Mouse (Mus musculus) layer of hippocampus, postnatal 10 days (tissue): Measurements from ENCODE around the gene Nabp2. TPM values are rescaled to one million over a fixed set of nuclear protein-coding genes. Genes with fewer than 3 reads are reported as not detected.

Source experiments
- DNase-seq, 2 experiments: peaks; one replicate each; pipeline ENCODE4 v3.0.0; 2021; ENCODE audit warnings: low spot score in 2 of 2
- total RNA-seq, 2 experiments: library from RNA; stranded (reverse); gene quantifications; 2 replicates each; pipeline ENCODE4 v1.2.3; 2021

Nabp2 gene
- total RNA-seq, 2 experiments from 2014 or later = 94.1 to 94.2 TPM

DNA sequence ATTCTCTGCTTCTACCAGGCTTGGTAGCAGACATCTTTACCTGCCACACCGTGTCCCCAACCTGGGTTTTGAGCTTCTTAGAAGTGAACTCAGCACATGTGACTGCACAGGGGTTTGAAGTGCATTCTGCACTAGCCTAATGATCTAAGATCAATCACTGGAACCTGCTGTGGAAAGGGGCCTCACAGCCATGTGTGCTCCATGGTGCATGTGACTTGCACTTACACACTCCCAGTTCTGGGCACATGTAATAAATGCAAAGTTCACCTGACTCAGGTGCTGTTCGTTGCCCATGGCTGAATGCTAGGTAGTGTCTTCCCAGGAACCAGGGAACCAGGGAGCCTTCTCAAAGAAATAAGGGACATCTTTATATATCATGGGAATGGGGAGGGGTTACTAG is 22.1 kb upstream of the Nabp2 start:
- no peak for DNase-seq

DNA sequence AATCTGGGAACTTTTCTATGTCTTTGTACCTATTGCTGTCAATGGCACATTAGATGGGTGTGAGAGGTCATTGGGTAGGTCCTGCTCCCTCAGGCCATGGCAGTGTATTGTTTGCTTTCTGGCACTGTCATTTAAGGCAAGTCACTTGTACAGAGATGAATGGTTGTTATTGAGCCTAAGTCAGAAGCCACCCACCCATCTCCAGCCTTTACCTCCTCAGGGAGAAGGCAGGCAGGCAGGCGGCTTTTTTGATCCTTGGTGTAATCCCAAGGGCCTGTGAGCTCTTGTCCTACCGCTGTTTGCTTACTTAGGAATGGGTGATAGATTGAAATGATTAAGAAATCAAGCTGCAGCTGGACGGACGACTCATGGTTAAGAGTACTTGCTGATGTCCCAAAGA is 18.2 kb upstream of the Nabp2 start:
- DNase-seq = no peak

DNA sequence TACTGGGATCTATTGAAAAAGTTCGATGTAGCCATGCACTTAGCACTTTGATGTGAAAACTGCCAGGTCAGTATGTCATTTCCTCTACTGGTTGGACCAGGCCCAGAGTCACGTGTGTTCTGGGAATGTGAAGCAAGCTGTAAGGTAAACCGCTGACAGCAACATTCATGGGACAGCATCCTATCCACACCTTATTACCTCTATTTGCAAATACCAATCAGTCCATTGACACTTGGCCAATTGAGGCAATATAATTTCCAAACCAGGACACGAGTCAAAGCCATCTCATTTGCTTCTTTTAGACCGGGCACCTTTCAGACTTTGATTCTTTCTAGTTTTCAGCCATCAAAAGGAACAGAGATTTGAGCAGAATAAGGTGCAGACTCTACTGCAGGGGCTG is 17.8 kb upstream of the Nabp2 start:
- no peak for DNase-seq

DNA sequence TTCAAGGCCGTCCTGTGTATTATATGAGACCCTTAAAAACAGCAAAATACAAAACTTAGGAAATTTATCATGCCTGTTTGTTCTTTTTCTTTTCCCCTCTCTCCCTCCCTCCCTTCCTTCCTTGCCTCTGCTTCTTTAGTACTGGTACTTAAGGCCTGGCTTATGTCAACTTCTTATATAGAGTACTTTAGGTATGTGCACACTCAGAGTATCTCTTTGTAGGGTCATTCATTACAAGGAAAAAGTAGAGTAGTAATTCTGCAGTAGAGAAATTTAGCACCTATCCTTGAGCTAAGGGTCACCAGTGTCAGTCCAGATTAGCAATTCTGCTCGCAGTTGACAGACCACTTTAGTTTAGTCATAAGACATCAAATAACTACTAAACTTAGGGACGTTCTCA is 14.0 kb upstream of the Nabp2 start:
- no peak for DNase-seq

DNA sequence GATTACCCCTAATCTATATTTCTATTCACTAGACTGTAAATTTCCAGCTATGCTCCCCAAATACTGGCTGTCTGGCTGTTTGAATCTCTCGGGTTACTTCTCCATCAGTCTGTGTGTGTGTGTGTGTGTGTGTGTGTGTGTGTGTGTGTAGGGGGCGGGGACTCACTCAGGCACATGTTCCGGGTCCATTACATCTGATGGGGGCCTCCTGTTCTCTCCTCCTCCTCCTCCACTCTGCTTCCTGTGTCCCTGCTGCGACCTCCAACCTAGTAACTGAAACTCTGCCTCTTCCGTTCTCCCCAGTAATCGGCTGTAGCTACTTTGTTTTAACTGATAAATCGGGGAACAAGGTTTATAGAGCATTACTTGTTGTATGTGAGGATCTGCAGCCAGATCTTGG is 13.3 kb upstream of the Nabp2 start:
- no peak for DNase-seq

DNA sequence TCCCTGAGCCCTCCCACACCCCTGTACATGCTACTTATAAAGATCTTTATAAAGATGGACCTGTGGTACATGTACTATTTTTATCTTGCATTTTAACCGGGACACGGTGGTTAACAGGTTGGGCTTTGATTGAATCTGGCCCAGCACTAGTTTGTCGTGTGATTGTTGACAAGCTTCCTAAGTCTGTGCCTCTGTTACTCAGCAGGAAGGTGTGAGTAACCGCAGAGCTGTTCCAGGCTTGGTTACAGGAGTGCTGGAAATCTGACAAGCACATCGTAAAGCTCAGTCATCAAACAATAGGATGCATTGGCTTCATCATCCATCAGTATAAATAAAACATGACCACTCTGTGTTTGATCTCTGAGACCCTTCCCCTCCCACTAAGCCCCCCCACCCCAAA is 11.1 kb upstream of the Nabp2 start:
- no peak for DNase-seq

DNA sequence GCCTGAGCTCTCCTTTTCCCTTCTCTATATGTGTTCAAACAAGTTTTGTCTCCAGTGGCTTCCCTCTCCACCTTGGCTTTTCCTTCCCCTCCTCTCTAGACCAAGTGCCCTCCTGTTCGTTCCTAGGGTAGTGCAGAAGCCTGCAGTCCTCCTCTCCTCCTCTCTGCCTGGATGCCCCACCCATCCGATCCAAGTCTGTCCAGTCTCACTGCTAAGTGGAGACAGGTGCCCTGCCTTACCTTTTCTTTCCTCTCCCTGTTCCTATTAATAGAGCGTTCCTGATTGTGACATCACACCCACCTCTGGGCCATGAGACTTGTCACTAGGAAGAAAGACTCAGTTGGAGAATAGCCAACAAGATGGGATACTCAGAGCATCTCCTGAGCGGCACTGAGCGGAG is 3.6 kb upstream of the Nabp2 start:
- no peak for DNase-seq

DNA sequence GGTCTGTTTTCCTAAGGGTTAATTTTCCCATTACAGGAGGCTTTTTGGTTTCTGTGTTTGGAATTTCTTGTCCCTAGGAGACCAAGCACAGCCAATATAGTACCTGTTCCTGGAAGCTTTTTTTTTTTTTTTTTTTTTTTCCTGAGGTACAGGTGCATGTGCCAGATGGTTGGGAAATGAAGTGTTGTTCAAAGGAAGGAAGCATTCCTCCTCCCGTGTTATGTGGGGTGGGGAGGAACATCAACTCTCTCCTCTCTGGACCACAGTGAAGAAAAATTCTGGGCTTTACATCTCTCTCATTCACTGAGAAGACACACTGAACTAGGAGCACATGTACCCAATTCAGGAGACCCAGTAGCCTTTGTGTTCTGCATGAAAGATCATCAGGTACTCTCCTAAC is 1.8 kb upstream of the Nabp2 start:
- DNase-seq = no peak

DNA sequence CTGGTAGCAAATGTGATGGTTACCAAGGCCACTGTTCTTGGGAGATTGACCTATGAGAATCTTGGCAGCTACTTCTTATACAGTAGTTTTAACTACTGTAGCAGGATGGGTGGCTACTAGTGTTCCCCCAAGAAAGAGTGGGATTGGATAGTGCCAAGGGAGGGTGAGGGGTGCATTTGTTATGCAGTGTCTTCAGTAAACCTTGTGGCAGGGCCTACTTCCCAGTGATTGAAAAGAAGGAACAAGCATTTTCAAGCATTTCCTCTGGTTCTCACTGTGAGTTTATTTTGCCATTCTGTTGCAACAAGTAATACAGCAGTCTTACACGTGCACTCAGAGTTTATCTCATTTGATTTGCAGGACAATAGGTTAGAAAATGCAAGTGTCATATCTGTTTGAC is 1.3 kb upstream of the Nabp2 start:
- no peak for DNase-seq

DNA sequence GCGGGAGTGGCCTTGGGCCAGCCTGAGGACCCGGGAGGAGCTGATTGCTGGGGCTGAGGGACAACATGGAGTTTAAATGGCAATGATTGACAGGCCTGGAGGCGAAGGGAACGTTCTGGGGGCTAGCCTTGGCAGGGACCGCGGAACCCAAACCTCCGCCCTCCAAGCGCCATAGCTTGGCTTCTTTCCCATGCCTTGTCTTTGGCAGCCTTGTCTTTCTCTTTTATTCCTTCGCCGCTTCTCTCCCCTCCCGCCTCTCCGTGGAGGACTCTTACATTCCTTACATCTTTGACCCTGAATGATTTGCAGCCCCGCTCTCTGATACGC is 726 bp upstream of the Nabp2 start:
- DNase-seq = no peak

DNA sequence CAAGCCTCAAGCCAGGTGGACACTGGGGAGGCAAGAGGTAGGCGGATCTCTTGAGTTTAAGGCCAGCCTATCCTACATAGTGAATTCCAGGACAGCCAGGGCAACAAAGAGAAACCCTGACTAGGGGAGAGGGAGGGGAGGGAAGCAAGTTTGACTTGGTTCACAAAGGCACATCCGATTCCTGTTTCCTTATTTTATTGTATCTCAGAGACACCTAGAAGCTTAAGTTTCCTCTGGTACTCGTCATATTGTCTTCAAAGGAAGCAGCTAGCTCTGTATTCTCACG is 789 bp downstream of the Nabp2 start:
- DNase-seq = no peak

DNA sequence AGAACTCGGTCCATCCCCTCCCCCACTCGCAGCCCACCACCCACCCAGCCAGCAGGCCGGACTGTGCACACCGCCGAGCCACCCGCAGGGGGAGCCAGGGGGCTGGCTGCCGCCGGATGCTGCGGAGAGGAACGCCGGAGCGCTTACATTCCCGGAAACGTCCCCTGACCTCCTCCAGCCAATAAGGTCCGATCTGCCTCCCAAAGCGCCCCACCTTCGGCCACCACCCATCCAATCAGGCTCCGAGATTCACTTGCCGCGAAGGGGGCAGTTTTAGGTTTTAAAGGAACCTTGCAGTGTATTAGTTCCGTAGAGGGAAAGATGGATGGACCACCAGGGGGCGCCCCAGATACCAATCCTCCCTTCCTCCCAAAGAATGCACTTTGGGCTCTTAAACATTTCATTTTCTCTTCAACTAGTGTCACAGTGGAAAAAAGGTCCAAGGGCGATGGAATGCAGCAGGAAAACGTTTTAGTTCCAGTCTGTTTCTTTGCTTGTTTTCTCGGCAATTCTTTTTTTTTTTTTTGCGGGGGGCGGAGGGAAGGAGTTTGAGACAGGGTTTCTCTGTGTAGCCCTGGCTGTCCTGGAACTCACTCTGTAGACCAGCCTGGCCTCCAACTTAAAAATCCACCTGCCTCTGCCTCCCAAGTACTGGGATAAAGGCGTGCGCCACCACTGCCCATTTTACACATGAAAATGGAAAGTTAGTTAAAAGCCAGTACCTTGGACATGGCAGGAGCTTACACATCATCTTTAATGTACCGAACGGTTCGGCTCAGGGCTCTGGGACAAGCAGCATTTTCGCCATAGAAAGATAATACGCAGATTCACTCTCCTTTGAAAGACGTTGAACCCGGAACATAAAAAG is 1.4 kb downstream of the Nabp2 start:
- DNase-seq = peak; percentile 97 to 98

DNA sequence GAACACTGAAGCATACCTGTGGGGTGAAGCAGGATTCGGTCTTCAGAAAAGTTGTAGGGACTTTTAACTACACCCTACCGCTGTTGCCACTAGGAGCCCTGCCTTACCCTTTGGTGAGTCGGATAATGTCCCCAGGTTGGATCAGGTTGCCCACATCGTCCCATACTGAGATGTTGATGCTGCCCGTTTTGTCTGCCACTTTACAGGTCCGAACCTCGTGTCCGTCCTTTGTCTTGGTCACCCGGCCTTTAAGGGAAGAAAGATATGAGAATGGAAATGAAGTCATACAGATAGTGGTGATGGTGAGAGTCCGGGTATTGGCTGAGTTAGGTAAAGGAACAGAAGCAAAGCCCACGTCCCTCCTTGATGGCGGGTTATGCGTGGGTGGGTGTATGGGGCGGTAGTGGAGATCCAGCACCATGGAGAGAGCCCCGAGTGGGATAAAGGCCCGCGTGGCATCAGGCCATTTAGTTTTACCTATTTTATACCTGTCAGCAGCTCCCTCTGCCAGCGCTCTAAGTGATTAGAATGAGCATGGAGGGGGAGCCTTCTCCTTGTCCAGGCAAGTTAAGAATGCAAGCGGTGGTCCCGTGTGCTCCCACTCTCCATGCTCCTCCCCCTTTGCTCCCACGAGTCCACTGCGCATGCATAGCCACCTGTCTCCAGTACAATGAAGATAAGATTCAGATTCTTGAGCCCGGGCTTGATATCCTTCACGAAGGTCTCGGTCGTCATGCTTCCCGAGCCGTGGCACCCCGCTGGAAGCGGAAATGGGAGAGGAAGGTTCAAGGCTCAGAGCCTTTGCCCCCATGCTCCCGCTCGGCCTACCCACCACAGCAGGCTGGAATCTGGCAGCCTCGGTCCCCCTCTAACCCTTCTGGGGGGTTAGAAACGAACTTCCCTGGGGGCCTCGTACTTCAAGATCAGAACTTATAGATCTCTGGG is 2.4 kb downstream of the Nabp2 start:
- peak; percentile 54 to 62 for DNase-seq

DNA sequence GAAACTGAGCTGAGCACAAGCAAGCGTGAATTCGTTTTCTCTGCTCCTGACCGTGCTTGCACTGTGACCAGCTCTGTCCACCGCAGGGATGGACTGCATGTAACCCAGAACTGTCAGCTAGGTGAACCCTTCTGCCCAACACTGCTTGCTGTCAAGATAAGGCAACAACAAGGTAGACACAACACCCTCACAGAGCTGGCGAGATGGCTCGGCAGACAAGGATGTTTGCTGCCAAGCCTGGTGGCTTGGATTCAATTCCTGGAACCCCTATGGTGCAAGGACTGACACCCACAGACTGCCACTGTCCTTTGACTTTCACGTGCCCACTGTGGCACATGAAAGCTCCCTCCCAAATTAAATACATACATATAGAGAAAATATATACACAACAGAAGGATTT is 7.4 kb downstream of the Nabp2 start:
- DNase-seq = no peak

DNA sequence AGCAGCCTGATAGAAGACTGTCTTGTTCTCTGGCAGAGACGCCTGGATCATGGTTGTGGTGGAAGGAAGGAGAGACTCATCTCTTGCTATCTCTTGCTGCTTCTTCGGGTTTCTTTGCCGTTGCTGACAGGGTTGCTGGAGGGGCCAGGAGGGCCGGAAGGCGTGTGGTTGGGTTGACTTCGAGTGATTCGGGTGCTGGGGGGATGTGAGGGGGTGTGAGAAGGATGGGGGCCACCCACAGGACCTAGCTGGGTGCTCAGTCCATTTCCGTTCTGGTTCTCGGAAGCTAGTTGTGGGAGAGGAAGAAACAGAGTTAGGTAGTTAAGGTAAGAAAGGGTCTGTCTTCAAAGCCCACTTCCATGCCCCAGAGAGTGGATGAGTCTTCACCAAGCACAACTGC is 9.7 kb downstream of the Nabp2 start:
- DNase-seq = no peak

DNA sequence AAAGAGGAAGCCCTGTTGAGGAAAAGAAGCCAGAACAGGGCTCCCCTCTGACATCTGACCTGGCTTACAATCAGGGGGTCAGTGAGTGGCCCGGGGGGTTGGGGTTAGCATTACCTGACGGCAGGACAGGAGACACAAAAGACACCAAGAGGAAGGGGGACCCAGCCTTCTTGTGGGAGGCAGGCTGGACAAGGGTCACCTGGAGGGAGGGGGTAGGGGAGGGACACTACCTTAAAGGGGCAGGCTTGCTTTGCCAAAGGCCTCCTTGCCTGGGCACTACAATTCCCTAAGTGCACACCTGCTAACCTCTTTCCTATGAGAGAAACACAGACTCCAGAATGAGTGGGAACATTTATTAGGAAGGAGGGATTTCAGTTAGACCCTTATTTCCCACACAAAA is 10.2 kb downstream of the Nabp2 start, which contains the start of gene Slc39a5:
Gene Slc39a5, minus strand, starts transcription at position 174 of the 400 bp plus-strand sequence.
- no peak for DNase-seq

DNA sequence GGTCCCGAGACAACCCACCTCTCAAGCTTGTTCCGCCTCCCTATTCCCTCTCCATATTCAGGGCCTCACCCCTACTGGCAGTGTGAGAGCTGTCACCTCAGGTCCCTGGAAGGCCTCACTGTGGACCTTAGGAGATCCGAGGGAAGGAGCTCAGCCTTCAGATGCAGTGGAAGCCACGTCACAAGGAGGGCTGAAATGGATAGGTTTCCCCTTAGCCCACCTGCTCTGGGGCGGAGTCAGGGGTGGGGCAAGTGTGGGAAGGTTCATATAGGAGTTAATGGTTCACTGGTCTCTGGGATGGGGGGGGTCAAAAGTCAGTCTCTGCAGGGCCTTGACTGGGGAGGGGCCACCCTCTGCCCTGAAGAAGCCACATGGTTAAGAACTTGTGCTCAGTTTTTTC is 11.0 kb downstream of the Nabp2 start:
- no peak for DNase-seq

DNA sequence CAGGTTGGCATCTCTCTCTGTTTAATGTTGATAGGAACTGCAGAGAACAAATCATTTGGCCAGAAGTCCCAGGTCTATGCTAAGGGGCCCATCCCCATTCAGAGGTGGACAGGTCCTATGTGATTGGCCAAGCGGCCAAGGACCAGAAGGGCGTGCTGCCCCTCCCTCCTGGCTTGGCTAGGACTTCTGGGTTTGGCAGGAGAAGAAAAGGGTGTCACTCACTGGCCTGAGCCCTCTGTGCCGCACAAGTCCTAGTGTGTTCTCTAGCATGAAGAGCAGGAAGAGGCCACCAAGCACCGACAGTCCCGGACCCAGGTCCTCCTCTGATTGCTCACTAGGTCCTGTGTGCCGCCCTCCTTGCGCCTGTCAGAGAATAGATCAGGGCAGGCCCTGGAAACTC is 13.8 kb downstream of the Nabp2 start:
- DNase-seq = no peak

DNA sequence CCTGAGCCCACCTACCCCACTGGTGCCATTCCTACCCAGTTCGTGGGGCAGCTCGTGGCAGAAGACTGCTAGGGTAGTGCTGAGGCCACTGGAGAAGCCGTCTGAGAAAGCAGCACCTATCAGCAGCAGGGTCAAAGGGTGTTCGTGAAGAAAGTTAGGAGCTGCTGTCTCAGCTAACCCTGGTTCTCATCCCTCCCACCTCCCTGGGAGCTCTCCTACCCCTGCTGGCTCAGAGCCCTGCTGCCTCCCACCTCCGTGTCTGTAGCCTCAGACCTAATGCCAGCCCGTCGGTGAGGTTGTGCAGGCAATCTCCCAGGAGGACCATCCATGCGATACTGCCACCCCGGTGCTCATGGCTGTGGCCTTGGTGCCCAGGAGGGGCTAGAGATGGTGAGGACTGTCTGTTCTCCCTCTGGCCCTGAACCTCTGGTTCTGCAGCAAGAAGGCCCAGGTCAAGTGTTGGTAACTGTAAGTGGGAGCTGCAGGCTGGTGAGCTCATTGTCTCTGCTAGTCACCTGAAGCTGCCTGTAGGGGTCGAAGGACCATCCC is 14.5 kb downstream of the Nabp2 start:
- DNase-seq = no peak

DNA sequence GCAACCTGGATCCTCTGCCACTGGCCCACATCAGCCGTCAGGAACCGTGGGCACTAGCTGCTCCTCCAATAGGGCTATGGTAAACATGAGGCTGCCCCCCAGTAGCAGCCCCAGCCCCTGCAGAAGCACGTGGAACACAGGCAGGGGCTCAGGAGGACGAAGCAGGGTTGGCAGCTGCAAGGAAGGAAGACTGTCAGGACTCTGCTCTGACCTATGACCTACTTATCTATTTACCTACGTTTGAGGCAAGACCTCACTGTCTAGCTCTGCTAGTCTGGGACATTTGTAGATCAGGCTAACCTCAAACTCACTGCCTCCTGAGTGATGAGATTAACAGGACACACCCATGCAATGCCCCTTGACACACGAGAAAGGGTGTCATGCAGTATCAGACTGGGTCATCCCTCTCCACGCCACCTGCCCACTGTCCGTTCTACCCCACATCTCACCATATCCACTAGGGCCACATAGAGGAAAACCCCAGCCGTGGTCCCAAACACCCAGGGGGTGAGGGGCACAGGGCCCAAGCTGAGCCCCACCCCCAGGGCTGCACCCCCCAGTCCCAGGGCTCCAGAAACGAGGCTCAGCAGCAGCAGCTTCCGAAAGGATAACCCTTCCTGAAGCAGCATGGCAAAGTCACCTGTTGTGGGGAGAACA is 15.1 kb downstream of the Nabp2 start:
- no peak for DNase-seq

DNA sequence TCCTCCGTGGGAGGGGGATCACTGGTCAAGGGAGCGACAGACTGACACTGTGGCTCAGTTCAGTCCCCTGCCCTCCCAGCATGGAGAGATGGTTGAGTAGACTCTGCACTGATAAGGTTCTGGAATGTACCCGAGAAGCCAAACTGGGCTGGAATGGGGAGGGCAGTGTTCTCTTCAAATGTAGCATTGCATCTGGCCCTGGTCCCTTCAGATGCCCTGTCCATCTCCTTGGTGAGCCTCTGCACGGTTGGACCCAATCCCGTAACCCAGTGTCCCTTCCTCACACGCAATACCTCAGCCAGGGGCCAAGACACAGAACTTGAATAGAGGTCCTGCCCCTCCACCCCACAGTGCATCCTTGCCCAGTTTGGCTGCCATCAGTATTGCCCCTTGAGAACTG is 19.4 kb downstream of the Nabp2 start:
- DNase-seq = no peak

DNA sequence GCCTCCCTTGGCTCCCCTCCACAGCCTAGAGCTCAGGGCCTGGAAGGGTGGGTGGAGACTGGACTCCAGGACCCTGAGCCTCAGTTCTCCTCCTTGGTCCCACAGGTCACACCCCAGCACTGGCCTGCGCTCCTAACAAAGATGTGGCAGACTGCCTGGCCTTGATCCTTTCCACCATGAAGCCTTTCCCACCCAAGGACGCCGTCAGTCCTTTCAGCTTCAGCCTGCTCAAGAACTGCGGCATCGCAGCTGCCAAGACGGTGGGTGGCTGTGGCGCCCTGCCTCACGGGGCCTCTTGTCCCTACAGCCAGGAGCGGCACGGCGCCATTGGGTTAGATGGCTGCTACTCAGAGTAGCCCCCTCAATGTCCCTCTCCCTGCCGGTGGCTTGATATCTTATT is 20.9 kb downstream of the Nabp2 start:
- no peak for DNase-seq
